Mouse (Mus musculus) C2C12 (cell line): ENCODE measurements at regions not wholly inside any gene's neighbourhood (a gene's known extent, or its start where the extent isn't known, plus 50 kb on each side); places are given as distances from the start of the nearest gene placed in this dataset.

Experiments used
- CTCF ChIP-seq: IDR thresholded peaks from one replicate; pipeline ENCODE4 v1.5.1; 2011; ENCODE audit not compliant: control insufficient read depth, insufficient read depth, insufficient read length
- MAX ChIP-seq: IDR thresholded peaks from one replicate; pipeline ENCODE4 v1.6.1; 2011; ENCODE audit warnings: mild to moderate bottlenecking, control low read depth
- MYOG ChIP-seq: IDR thresholded peaks from one replicate; pipeline ENCODE4 v1.6.1; 2011; ENCODE audit not compliant: control insufficient read depth, insufficient read length; ENCODE audit errors: extremely low read depth
- USF1 ChIP-seq: IDR thresholded peaks from one replicate; pipeline ENCODE4 v1.6.1; 2011; ENCODE audit warnings: low read depth, mild to moderate bottlenecking, control low read depth, moderate library complexity

DNA sequence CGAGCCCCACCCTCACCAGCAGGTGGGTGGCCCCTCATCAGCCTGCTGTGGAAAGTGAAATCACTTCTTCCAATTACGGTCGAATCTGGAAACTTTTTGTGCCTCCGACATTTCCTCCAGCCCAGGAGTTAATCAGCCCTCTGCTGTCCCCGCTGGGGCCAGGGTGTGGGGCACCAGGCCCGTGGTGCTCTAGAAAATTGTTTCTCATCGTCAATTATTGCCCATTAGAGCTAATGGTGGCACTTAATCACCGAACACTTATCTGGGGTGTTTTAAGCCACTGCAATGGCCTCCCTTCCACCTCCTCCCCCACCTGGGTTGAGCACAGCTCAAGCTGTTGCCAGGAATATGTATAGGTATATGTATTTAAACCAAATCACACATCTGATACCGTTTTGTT is 72.2 kb downstream of the Barx1 start:
- no peak for TF ChIP-seq CTCF
- TF ChIP-seq USF1 = no peak
- no peak for TF ChIP-seq MAX
- no peak for TF ChIP-seq MYOG
